Mouse (Mus musculus) c-Kit-positive CD71-positive TER-119-positive erythroid progenitor cells, embryonic 14.5 days (primary cell): ENCODE measurements around the gene Usp6nl.

ENCODE experiments used
- DNase-seq: peaks from one replicate; pipeline ENCODE4 v3.0.0-alpha.2; 2013; ENCODE audit warnings: low spot score

Gene Usp6nl

GRCm38 (mm10) chr2:6376941-6377340 lies 54.5 kb downstream of the Usp6nl start:
- DNase-seq: no peak

GRCm38 (mm10) chr2:6378590-6379205 lies 56.2 kb downstream of the Usp6nl start:
- no peak for DNase-seq

DNA sequence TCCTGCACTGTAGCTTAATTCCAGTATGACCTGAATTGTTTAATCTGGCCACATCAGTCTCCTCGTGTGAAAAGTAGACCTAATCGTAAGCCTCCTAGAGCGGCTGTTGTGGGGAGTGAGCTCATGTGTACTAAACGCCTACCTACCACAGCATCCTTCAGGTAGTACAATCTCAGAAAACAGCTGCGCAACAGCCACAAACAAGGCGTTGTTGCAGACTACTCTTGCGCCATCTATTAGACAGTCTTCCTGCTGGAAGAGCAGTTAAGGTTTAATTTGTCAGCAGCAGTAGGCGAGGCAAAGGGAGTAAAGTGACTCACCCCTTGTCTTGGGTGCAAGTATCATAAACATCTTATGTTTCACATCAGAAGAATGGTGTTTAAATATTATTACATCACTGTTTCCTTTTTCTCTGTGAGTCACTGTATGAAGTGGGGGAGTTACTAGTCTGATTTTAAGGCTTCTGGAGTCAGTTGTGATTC lies 57.3 kb downstream of the Usp6nl start:
- DNase-seq: no peak

GRCm38 (mm10) chr2:6380401-6380800 lies 57.9 kb downstream of the Usp6nl start:
- no peak for DNase-seq

DNA sequence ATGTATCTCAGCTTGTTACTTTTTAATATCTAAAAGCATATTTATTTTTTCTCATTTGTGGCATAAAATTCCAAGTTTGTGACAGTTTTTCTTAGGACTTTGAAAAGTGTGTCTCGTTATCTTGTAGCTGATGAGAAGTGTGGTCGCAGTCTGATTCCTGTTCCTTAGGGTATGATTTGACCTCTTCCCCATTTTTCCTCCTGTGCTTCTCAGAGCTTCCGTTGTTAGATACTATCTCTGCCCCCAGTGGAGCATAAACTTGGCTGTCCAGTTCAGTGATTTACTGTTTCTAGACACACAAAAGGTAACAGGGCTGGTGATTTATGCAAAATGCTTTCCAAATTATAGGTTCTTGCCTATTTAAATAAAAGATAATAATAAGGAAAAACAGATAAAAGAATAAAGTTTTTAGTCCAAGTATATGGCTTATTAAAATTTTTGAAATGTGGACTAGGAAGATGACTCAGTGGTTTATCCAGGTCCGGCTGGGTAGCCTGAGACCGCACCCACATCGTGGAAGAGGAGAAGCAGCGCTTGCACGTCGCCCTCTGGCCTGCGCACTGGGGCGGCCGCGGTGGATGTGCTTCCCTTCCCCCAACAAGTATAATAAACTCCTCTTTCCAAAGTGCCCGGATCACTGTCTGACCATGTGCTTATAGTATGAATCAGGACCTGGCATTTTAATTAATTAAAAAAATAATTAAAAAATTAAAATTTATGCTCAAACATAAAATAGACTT lies 62.1 kb downstream of the Usp6nl start:
- DNase-seq: no peak

GRCm38 (mm10) chr2:6389162-6389561 lies 66.7 kb downstream of the Usp6nl start:
- DNase-seq: no peak

DNA sequence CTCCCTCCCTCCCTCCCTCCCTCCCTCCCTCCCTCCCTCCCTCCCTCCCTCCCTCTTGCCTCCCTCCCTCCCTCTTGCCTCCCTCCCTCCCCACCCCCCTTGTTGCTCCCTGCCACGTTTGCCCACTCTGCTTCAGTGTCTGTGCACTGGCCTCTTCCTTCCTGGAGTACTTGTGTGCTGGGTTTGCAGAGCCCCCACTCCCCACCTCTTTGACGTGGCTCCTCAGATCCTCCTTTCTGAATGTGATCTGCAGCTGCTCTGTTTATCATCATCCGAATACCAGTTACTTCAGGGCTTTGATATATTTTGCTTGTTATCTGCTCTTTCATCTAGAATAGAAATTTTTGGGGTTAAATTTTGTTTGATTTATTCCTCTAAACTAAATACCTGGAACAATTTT lies 68.8 kb downstream of the Usp6nl start:
- DNase-seq: no peak

DNA sequence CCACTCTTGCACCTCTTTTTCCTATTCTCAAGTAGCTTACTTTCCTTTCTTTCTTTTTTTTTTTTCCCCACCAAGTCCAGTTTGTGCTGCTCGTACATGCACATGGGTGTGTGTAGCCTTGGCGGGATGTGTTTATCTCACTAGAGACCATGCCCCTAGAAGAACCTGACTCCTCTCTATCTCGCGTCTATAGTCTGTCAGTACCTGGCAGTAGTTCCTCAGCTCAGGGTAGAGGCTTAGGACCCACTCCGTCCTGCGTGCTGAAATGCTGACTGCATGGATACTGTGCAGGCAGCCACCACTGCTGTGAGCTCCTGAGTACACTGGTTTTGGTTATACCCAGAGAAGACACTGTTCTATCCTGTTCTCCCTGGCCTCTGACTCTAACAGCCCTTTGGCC lies 69.5 kb downstream of the Usp6nl start:
- DNase-seq: no peak

DNA sequence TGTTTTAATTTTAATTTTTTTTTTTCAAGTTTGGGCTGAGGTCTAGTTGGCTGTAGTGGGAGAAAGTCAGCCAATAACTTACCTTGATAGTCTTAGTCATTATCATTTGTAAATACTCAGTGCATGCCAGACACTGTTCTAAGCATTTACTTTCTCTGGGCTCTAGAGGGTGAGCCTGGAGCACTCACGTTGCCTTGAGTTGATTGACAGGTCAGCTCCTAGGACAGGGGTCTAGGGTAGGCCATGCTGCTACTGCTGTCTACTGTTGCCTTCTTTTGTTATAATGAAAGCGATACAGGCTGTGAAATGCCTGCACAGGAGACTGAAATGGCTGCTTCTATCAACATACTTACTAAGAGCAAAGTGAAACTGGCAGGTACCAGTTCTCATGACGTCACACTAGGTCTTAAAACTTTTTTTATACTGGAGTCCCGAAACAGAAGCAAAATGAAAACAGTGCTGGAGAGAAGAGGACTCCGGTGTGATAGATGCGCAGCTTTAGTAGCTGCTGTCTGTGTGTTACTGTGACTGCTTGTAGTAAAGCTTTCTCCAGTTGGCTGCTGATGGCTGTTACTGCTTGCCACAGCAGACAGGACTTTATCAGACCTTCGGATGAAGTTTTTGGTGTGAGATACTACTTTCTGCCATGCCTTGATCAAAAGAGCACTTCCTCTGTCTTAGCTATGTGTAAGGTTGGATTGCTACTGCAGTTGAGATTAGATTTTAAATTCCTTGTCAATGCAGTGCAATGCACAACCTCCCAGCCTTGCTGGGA lies 73.6 kb downstream of the Usp6nl start:
- DNase-seq: no peak

DNA sequence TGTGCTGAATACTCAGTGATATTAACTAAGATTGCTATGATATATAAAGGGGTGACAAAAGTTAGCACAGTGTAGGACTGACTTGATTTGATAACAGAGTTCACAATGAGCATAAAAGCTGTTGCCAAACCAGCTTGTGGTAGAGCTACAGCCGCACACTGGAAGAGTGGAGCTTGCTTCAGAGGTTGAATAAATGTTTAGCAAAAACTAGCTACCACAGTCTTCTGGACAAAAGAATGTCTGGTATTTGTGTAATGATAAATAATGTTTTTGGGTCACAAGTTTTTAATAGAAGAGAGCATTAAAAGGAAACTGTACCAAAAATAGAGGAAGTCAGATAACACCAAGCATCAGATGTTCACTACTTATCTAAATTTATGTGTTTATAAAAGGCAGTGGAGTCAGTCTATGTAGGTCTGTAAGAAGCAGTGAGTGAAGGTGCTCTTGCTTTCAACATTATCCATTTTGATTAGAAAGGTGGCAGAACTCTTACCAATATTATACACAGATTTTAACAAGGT lies 74.2 kb downstream of the Usp6nl start:
- DNase-seq: no peak

GRCm38 (mm10) chr2:6397166-6397565 lies 74.7 kb downstream of the Usp6nl start:
- no peak for DNase-seq

GRCm38 (mm10) chr2:6398826-6399225 lies 76.4 kb downstream of the Usp6nl start:
- DNase-seq: no peak

- no peak for DNase-seq
These were observed 78.6 kb downstream of the Usp6nl start for GRCm38 (mm10) chr2:6401039-6401438.

DNA sequence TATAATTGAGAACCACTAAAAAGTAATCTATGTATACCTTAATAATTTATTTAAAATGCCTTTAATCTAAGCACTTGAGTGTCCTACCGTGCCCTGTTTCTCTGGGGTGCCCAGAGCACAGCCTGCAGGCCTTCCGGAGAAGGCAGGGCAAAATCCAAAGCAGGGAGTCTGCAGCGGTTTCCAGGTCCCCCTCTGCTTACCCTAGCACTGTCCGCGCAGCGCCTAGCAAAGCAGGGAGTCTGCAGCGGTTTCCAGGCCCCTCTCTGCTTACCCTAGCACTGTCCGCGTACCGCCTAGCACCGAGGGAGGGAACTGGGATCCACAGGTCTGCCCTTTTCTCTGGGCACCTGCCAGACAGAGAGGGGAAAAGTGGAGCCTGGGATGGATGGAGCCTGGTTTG lies 80.9 kb downstream of the Usp6nl start:
- DNase-seq: no peak

DNA sequence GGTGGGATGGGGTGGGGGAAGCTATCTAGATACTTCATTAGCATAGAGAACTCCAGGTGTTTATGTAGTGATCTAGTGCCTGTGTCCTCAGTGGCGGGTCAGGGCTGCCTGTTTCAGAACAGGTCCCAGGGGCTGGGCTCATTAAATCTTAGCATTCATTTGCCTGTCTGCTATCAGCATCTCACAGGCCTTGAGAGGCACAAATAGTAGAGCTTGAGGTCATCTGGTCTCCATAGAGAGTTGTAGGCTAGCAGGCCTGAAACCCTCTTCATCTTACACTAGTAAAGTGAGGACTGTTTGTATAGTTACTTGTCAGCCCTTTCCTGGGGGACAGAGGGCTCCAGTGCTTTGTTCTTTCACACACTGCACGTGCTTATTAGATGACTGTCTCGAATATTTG lies 81.5 kb downstream of the Usp6nl start:
- DNase-seq: no peak

- no peak for DNase-seq
These were observed 82.2 kb downstream of the Usp6nl start for GRCm38 (mm10) chr2:6404627-6405026.

- DNase-seq: peak; percentile 66
These were observed 82.9 kb downstream of the Usp6nl start for GRCm38 (mm10) chr2:6405059-6406033.

DNA sequence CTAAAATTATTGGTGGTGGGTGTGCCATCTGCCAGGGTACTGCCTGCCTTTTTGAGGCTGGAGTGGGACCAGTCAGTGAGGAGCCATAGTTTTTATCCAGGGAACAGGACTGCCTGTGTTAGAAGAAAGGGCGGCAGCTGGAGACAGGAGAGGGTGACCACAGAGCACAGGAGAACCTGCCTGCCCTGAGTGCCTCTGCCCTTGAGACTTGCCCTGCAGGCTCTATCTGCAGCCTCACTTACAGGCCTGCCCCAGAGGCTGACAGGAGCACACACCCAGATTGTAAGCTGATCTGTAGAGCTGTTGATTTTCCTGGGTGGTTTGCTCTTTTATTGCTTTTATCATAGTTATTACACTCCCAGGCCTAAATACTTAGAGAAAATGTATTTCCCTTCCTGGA lies 85.2 kb downstream of the Usp6nl start:
- no peak for DNase-seq

GRCm38 (mm10) chr2:6412645-6413044 lies 90.2 kb downstream of the Usp6nl start:
- DNase-seq: no peak

GRCm38 (mm10) chr2:6413723-6414122 lies 91.3 kb downstream of the Usp6nl start:
- DNase-seq: no peak

GRCm38 (mm10) chr2:6414400-6414799 lies 91.9 kb downstream of the Usp6nl start:
- DNase-seq: no peak

DNA sequence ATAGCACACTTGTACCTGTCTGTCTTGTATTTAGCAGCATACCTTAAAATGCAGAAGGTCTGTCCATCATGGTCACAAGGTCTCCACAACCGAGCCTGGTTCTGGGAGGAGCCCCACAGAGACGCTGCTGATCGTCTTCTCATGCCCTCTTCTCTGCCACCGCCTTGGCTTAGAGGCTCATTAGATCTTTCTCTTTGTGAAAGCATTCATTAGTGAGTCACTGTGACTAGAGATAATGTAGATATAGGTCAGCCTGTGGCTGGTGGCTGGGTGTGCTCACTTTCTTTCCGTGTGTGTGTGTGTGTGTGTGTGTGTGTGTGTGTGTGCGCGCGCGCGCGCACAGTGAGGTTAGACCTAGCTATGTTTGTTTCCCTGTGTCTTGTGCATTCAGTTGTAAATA lies 94.7 kb downstream of the Usp6nl start:
- no peak for DNase-seq
